Mouse (Mus musculus) neural tube, embryonic 12.5 days (tissue): Measurements from ENCODE around the gene Bckdhb. TPM values are rescaled to one million over a fixed set of nuclear protein-coding genes. Genes with fewer than 3 reads are reported as not detected.

Experiments used
- ATAC-seq: fragments of 200-750 bp; cut with Nextera tagmentation; 2 replicates; pipeline ENCODE4 v1.8.0; 2017; ENCODE audit warnings: low read depth, mild to moderate bottlenecking, moderate TSS enrichment, moderate library complexity; ENCODE audit not compliant: low FRiP score
- H3K27ac ChIP-seq: fragments of 300-500 bp; sonication (generic); 2 replicates; pipeline ENCODE4 v1.5.1; 2016
- H3K27me3 ChIP-seq: fragments of 300-500 bp; sonication (generic); replicated peaks from 2 replicates; pipeline ENCODE4 v1.6.1; 2016; ENCODE audit warnings: mild to moderate bottlenecking
- H3K36me3 ChIP-seq: fragments of 300-500 bp; sonication (generic); 2 replicates; pipeline ENCODE4 v1.6.1; 2016; ENCODE audit warnings: mild to moderate bottlenecking
- H3K4me1 ChIP-seq: fragments of 300-500 bp; sonication (generic); 2 replicates; pipeline ENCODE4 v1.6.1; 2016
- H3K4me2 ChIP-seq: fragments of 300-500 bp; sonication (generic); replicated peaks from 2 replicates; pipeline ENCODE4 v1.6.1; 2016; ENCODE audit warnings: mild to moderate bottlenecking
- H3K4me3 ChIP-seq: fragments of 300-500 bp; sonication (generic); 2 replicates; pipeline ENCODE4 v1.5.1; 2016
- H3K9ac ChIP-seq: fragments of 300-500 bp; sonication (generic); 2 replicates; pipeline ENCODE4 v1.6.1; 2016; ENCODE audit warnings: mild to moderate bottlenecking
- H3K9me3 ChIP-seq: fragments of 300-500 bp; sonication (generic); 2 replicates; pipeline ENCODE4 v1.6.1; 2016; ENCODE audit warnings: mild to moderate bottlenecking
- WGBS: fragments of 180-500 bp; shearing (Covaris S2); methylation state at CpG from one replicate; pipeline ENCODE4 v1.1.7; 2016; 5-methylcytosine and 5-hydroxymethylcytosine counted together
- polyA plus RNA-seq: library from polyadenylated mRNA; unstranded; fragments of >200 nt; fragmentation: Nextera tagmentation; extraction: Ambion mirVana; gene quantifications from 2 replicates; pipeline ENCODE4 v1.2.1, GENCODE M21; 2016

The Bckdhb gene
- polyA plus RNA-seq, 1 experiment from 2014 or later = 35.0 TPM

GRCm38 (mm10) chr9:84032669-84033341, 107.9 kb downstream of the Bckdhb start:
- Histone ChIP-seq H3K9ac (no peak overlapping the region), H3K4me3 (no peak overlapping the region), H3K27me3 (no peaks in the 10 kb centered on the region), H3K4me1 (peaks cover 10% of the 10 kb centered on the region), H3K9me3 (no peaks in the 10 kb centered on the region), H3K36me3 (no peaks in the 10 kb centered on the region), H3K4me2 (peak overlapping the region; percentile 35), H3K27ac (no peak overlapping the region)
- peak; percentile 90 for ATAC-seq
- 34% methylated on average over 19 of the region's 19 CpGs for WGBS

DNA sequence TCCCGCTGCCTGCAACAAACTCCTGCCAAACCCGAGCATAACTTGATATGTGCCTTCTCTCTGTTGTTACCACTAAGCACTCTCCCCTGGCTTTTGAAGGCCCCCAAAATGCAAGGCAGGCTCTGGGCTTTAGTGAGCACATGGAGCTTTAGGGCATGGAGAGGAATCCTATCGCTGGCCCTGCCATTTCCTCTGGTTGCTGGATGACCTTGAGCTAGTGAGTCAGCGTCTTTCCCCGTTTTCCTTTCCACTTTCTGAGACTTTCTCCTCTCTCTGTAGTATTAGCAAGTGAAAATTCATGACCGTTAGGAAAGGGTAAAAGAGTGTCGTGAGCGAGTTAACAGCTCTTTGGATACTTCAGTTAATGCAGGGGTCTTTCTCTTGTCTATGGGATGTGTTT, 111.1 kb downstream of the Bckdhb start:
- peaks cover 10% of the 10 kb centered on the region for H3K4me1 ChIP-seq
- H3K36me3 ChIP-seq = no peaks in the 10 kb centered on the region
- no peak for ATAC-seq
- H3K27ac ChIP-seq = no peak overlapping the region
- WGBS = 89% methylated on average over 8 of the region's 8 CpGs
- no peaks in the 10 kb centered on the region for H3K27me3 ChIP-seq
- H3K9me3 ChIP-seq = no peaks in the 10 kb centered on the region
- H3K4me3 ChIP-seq = no peak overlapping the region
- no peak overlapping the region for H3K9ac ChIP-seq
- no peak overlapping the region for H3K4me2 ChIP-seq

DNA sequence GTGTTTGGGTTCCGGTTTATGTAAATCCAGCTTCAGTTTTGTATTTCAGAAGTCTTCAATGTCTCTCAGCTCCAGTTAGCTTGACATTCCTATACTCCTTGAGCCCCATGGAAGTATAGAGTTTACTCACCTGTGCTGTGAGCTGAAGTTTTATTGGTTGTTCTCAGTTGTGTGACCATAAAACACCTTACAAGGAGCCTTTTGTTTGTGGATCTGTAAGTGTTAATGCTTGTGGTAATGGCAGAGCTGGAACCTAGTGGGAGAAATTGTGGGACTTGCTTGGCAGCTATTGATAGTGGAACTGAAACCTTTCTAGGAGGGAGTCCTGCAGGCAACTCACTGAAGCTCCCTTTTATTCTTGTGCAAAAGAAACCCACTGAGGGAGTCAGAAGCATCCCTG, 112.3 kb downstream of the Bckdhb start:
- Histone ChIP-seq H3K27me3 (no peaks in the 10 kb centered on the region), H3K4me2 (no peak overlapping the region), H3K36me3 (no peaks in the 10 kb centered on the region), H3K9ac (no peak overlapping the region), H3K27ac (no peak overlapping the region), H3K4me3 (no peak overlapping the region), H3K4me1 (peaks cover 10% of the 10 kb centered on the region), H3K9me3 (no peaks in the 10 kb centered on the region)
- no peak for ATAC-seq
- WGBS = 89% methylated on average over 1 of the region's 1 CpGs

GRCm38 (mm10) chr9:84038946-84039345, 114.0 kb downstream of the Bckdhb start:
- Histone ChIP-seq H3K27me3 (no peaks in the 10 kb centered on the region), H3K4me3 (no peak overlapping the region), H3K36me3 (no peaks in the 10 kb centered on the region), H3K9me3 (no peaks in the 10 kb centered on the region), H3K4me2 (no peak overlapping the region), H3K4me1 (no peaks in the 10 kb centered on the region), H3K9ac (no peak overlapping the region), H3K27ac (no peak overlapping the region)
- WGBS = 86% methylated on average over 4 of the region's 4 CpGs
- ATAC-seq = no peak

DNA sequence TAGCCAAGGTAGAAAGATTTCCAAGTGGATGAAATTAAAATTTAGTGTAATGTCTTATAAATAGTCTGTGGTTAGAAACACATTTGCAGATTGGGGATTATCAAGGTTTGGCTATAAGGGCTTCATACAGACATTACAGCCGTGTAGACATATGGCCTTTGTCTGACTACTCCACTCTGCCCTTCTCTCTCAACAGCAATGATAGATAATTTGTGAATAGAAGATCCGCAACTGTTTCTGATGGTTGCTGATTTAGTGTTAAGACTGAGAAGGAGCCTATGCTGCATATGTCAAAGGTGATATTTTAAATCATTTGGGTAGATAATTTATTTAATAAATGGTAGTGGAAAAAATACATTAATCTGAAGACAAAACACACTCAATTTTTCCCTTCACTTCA, 115.4 kb downstream of the Bckdhb start:
- no peak overlapping the region for H3K4me2 ChIP-seq
- no peak overlapping the region for H3K27ac ChIP-seq
- no peak overlapping the region for H3K4me3 ChIP-seq
- no peaks in the 10 kb centered on the region for H3K4me1 ChIP-seq
- no peak overlapping the region for H3K9ac ChIP-seq
- ATAC-seq = no peak
- no peaks in the 10 kb centered on the region for H3K9me3 ChIP-seq
- 67% methylated on average over 2 of the region's 2 CpGs for WGBS
- H3K36me3 ChIP-seq = no peaks in the 10 kb centered on the region
- H3K27me3 ChIP-seq = no peaks in the 10 kb centered on the region

GRCm38 (mm10) chr9:84041631-84042277, 116.8 kb downstream of the Bckdhb start:
- WGBS = 78% methylated on average over 4 of the region's 4 CpGs
- Histone ChIP-seq H3K4me3 (no peak overlapping the region), H3K4me2 (no peak overlapping the region), H3K9ac (no peak overlapping the region), H3K36me3 (no peaks in the 10 kb centered on the region), H3K4me1 (no peaks in the 10 kb centered on the region), H3K27me3 (no peaks in the 10 kb centered on the region), H3K27ac (no peak overlapping the region), H3K9me3 (no peaks in the 10 kb centered on the region)
- no peak for ATAC-seq

DNA sequence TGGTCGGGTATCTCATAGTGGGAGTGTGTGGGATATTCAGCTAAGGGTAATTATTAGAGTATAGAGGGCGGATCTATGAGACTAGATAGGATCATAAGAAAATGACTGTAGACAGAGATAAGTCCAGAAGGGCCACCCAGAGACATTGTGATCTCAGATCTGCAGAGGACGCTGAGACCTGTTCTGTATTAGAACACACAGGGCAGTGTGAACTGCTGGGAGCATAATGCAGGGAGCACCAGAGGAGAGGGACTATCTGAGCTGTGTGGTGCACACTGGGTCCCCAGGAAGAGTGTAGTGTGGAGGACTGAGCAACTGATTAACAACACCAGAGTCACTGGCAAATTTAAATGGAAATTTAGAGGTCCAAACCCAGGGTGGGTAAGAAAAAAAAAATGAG, 117.6 kb downstream of the Bckdhb start:
- no peak for ATAC-seq

GRCm38 (mm10) chr9:84044136-84044535, 119.2 kb downstream of the Bckdhb start:
- Histone ChIP-seq H3K27ac (no peak overlapping the region), H3K4me3 (no peak overlapping the region), H3K9me3 (no peaks in the 10 kb centered on the region), H3K4me1 (no peaks in the 10 kb centered on the region), H3K4me2 (no peak overlapping the region), H3K9ac (no peak overlapping the region), H3K27me3 (no peaks in the 10 kb centered on the region), H3K36me3 (no peaks in the 10 kb centered on the region)
- ATAC-seq = no peak
- WGBS = 90% methylated on average over 6 of the region's 6 CpGs

More for the DNA sequence above, 117.6 kb downstream of the Bckdhb start:
- no peaks in the 10 kb centered on the region for H3K4me1 ChIP-seq
- no peak overlapping the region for H3K4me2 ChIP-seq
- WGBS = 81% methylated on average over 3 of the region's 3 CpGs
- H3K4me3 ChIP-seq = no peak overlapping the region
- H3K9me3 ChIP-seq = no peaks in the 10 kb centered on the region
- H3K9ac ChIP-seq = no peak overlapping the region
- H3K36me3 ChIP-seq = no peaks in the 10 kb centered on the region
- no peaks in the 10 kb centered on the region for H3K27me3 ChIP-seq
- no peak overlapping the region for H3K27ac ChIP-seq

GRCm38 (mm10) chr9:84045632-84046031, 120.7 kb downstream of the Bckdhb start:
- no peaks in the 10 kb centered on the region for H3K4me1 ChIP-seq
- H3K9ac ChIP-seq = no peak overlapping the region
- H3K27me3 ChIP-seq = no peaks in the 10 kb centered on the region
- WGBS = 89% methylated on average over 2 of the region's 2 CpGs
- H3K36me3 ChIP-seq = no peaks in the 10 kb centered on the region
- no peak overlapping the region for H3K27ac ChIP-seq
- no peak overlapping the region for H3K4me2 ChIP-seq
- H3K9me3 ChIP-seq = no peaks in the 10 kb centered on the region
- ATAC-seq = peak; percentile 24; the same call in 1 of the 2 replicates
- no peak overlapping the region for H3K4me3 ChIP-seq

- H3K36me3 ChIP-seq = no peaks in the 10 kb centered on the region
- H3K4me3 ChIP-seq = no peak overlapping the region
- H3K4me2 ChIP-seq = no peak overlapping the region
- no peaks in the 10 kb centered on the region for H3K4me1 ChIP-seq
- H3K9ac ChIP-seq = no peak overlapping the region
- no peaks in the 10 kb centered on the region for H3K27me3 ChIP-seq
- no peaks in the 10 kb centered on the region for H3K9me3 ChIP-seq
- 87% methylated on average over 12 of the region's 12 CpGs for WGBS
- ATAC-seq = no peak
- no peak overlapping the region for H3K27ac ChIP-seq
These were observed 121.4 kb downstream of the Bckdhb start for GRCm38 (mm10) chr9:84046334-84046733.

DNA sequence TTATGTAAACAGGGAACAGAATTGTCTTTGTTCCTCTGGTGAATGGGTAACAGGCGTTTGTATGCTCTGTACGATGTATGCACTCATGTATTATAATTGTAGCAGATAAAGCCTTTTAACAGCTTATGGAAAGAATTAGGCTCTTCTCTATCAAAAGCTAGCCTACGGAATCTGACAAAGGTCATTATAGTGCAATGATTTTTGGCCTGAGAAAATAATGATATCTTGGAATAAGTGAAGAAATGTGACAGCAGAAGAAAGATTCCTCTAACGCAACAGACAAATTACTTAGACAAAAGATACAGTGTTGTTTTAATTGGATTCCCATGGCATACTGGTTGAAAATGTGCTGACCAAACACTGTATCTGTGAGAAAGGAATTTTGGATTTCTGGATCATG, 122.0 kb downstream of the Bckdhb start:
- H3K4me2 ChIP-seq = no peak overlapping the region
- ATAC-seq = no peak
- H3K4me3 ChIP-seq = no peak overlapping the region
- no peaks in the 10 kb centered on the region for H3K4me1 ChIP-seq
- H3K36me3 ChIP-seq = no peaks in the 10 kb centered on the region
- H3K9ac ChIP-seq = no peak overlapping the region
- no peaks in the 10 kb centered on the region for H3K27me3 ChIP-seq
- 73% methylated on average over 4 of the region's 4 CpGs for WGBS
- no peak overlapping the region for H3K27ac ChIP-seq
- H3K9me3 ChIP-seq = no peaks in the 10 kb centered on the region

DNA sequence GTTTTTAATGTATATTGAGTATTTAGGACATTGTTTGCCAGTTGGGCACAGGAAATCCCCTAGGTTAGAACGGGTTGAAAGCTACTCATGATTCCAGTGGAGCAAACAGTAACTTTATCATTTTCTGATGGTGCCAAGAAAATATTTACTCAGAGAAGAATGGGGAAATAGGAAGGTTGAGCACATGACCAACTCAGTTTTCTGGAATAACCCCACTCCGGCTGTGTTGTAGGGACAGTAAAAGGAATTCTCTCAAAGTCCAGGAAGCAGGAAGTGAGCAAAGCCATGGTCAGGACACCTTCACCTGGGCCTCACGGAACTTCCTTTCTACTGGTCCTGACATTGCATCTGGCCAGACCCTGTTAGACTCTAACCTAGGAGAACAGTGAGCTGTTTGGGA, 122.5 kb downstream of the Bckdhb start:
- Histone ChIP-seq H3K4me1 (no peaks in the 10 kb centered on the region), H3K27me3 (no peaks in the 10 kb centered on the region), H3K9me3 (no peaks in the 10 kb centered on the region), H3K4me2 (no peak overlapping the region), H3K9ac (no peak overlapping the region), H3K27ac (no peak overlapping the region), H3K4me3 (no peak overlapping the region), H3K36me3 (no peaks in the 10 kb centered on the region)
- 83% methylated on average over 3 of the region's 3 CpGs for WGBS
- ATAC-seq = no peak

- Histone ChIP-seq H3K9me3 (no peaks in the 10 kb centered on the region), H3K27me3 (no peaks in the 10 kb centered on the region), H3K9ac (no peak overlapping the region), H3K4me1 (no peaks in the 10 kb centered on the region), H3K36me3 (no peaks in the 10 kb centered on the region), H3K27ac (no peak overlapping the region), H3K4me2 (no peak overlapping the region), H3K4me3 (no peak overlapping the region)
- ATAC-seq = no peak
- 63% methylated on average over 1 of the region's 1 CpGs for WGBS
These were observed 124.2 kb downstream of the Bckdhb start for GRCm38 (mm10) chr9:84049142-84049541.
